Mouse (Mus musculus) neural tube, embryonic 15.5 days (tissue): ENCODE results near the gene Hnrnpm. TPM values are rescaled to one million over a fixed set of nuclear protein-coding genes. Genes with fewer than 3 reads are reported as not detected.

Experiments used
- polyA plus RNA-seq: library from polyadenylated mRNA; unstranded; fragments of >200 nt; fragmentation: Nextera tagmentation; extraction: Ambion mirVana; gene quantifications from 2 replicates; pipeline ENCODE4 v1.2.1, GENCODE M21; 2015

The Hnrnpm gene
- polyA plus RNA-seq, 1 experiment from 2014 or later, result 161 TPM

Other genes starting within 250 kb of the Hnrnpm start
- 57.7 and 63.9 TPM in 2 replicates for gene Adamts10, start 162.7 kb downstream of the Hnrnpm start, polyA plus RNA-seq
- gene Myo1f, start 131.2 kb downstream of the Hnrnpm start, polyA plus RNA-seq, result 2.1 and 4.7 TPM in 2 replicates
- gene Zfp414, start 57.8 kb downstream of the Hnrnpm start, polyA plus RNA-seq, result 56.1 and 62.3 TPM in 2 replicates
- gene Pram1, start 48.8 kb downstream of the Hnrnpm start, polyA plus RNA-seq, result 0.61 TPM in 1 of 2 replicates, not detected in the other
- 77.4 and 81.5 TPM in 2 replicates for gene March2, start 31.8 kb upstream of the Hnrnpm start, polyA plus RNA-seq
- 519 and 596 TPM in 2 replicates for gene Rab11b, start 73.7 kb upstream of the Hnrnpm start, polyA plus RNA-seq
- gene Angptl4, start 95.0 kb upstream of the Hnrnpm start, polyA plus RNA-seq, result 21.6 and 23.3 TPM in 2 replicates
- 46.7 and 48.5 TPM in 2 replicates for gene Kank3, start 123.7 kb upstream of the Hnrnpm start, polyA plus RNA-seq
- gene Rps28, start 137.7 kb upstream of the Hnrnpm start, polyA plus RNA-seq, result 534 and 619 TPM in 2 replicates
- gene Ndufa7, start 137.7 kb upstream of the Hnrnpm start, polyA plus RNA-seq, result 515 and 564 TPM in 2 replicates
- gene Cd320, start 156.2 kb upstream of the Hnrnpm start, polyA plus RNA-seq, result 53.9 and 56.1 TPM in 2 replicates
- not detected in 2 replicates for gene Gm7029, start 187.0 kb upstream of the Hnrnpm start, polyA plus RNA-seq
- gene Kifc1, start 203.8 kb upstream of the Hnrnpm start, polyA plus RNA-seq, result 2.0 and 3.5 TPM in 2 replicates
- gene Platr17, start 218.3 kb upstream of the Hnrnpm start, polyA plus RNA-seq, result 0.93 and 1.2 TPM in 2 replicates
- 50.7 and 58.5 TPM in 2 replicates for gene Daxx, start 222.6 kb upstream of the Hnrnpm start, polyA plus RNA-seq
- gene Tapbp, start 229.0 kb upstream of the Hnrnpm start, polyA plus RNA-seq, result 35.3 and 51.3 TPM in 2 replicates
- 13.7 and 15.8 TPM in 2 replicates for gene Zbtb22, start 229.0 kb upstream of the Hnrnpm start, polyA plus RNA-seq
- gene Rgl2, start 242.7 kb upstream of the Hnrnpm start, polyA plus RNA-seq, result 56.8 and 58.8 TPM in 2 replicates